Mouse (Mus musculus): ENCODE measurements around the gene 2900026A02Rik. TPM values are rescaled to one million over a fixed set of nuclear protein-coding genes. Genes with fewer than 3 reads are reported as not detected.
A peak's percentile ranks its signal among the peaks of the same experiment; 100 is the strongest.

The 2900026A02Rik gene
- polyA plus RNA-seq, 1 experiment from 2014 or later, result 4.5 TPM

- under 1% methylated on average over 43 of the region's 43 CpGs for WGBS
- H3K27me3 ChIP-seq (ENCODE audit: poor library complexity, severe bottlenecking), result peaks cover 48% of the 10 kb centered on the region
- H3K4me3 ChIP-seq, result peak overlapping the region; percentile 59
- H3K9me3 ChIP-seq, result peaks cover 5% of the 10 kb centered on the region; the same call in 1 of the 2 replicates
- DNase-seq (ENCODE audit: extremely low spot score, low spot score), result peak; percentile 46
- H3K27ac ChIP-seq, result peak overlapping the region; percentile 95
- H3K36me3 ChIP-seq (replicated peaks), result no peaks in the 10 kb centered on the region
- peaks cover 60% of the 10 kb centered on the region for H3K4me1 ChIP-seq
These were observed 82.5 kb downstream of the 2900026A02Rik start for GRCm38 (mm10) chr5:113138319-113139063.

- H3K27me3 ChIP-seq (ENCODE audit: poor library complexity, severe bottlenecking), result peaks cover 48% of the 10 kb centered on the region
- WGBS, result 8% methylated on average over 36 of the region's 36 CpGs
These were observed 83.2 kb downstream of the 2900026A02Rik start for GRCm38 (mm10) chr5:113137691-113138318.

GRCm38 (mm10) chr5:113136951-113137487 is 84.0 kb downstream of the 2900026A02Rik start:
- WGBS, result 76% methylated on average over 13 of the region's 13 CpGs
- Histone ChIP-seq H3K36me3 (replicated peaks) (no peaks in the 10 kb centered on the region), H3K4me3 (peak overlapping the region; percentile 59; the same call in 1 of the 2 replicates), H3K9me3 (peaks cover 5% of the 10 kb centered on the region; the same call in 1 of the 2 replicates), H3K4me1 (peaks cover 75% of the 10 kb centered on the region), H3K27me3 (ENCODE audit: poor library complexity, severe bottlenecking) (peaks cover 48% of the 10 kb centered on the region), H3K27ac (peak overlapping the region; percentile 95)
- DNase-seq (ENCODE audit: extremely low spot score, low spot score), result no peak

More at GRCm38 (mm10) chr5:113137691-113138318, 83.2 kb downstream of the 2900026A02Rik start:
- H3K27ac ChIP-seq, result peak overlapping the region; percentile 95
- peaks cover 5% of the 10 kb centered on the region; the same call in 1 of the 2 replicates for H3K9me3 ChIP-seq
- H3K36me3 ChIP-seq (replicated peaks), result no peaks in the 10 kb centered on the region
- DNase-seq (ENCODE audit: extremely low spot score, low spot score), result no peak
- H3K4me3 ChIP-seq, result peak overlapping the region; percentile 59
- H3K4me1 ChIP-seq, result peaks cover 67% of the 10 kb centered on the region

GRCm38 (mm10) chr5:113135513-113135912 is 85.5 kb downstream of the 2900026A02Rik start:
- Histone ChIP-seq H3K4me1 (peaks cover 80% of the 10 kb centered on the region), H3K27ac (peak overlapping the region; percentile 95), H3K27me3 (ENCODE audit: poor library complexity, severe bottlenecking) (peaks cover 47% of the 10 kb centered on the region), H3K4me3 (no peak overlapping the region), H3K9me3 (peaks cover under 1% of the 10 kb centered on the region; the same call in 1 of the 2 replicates), H3K36me3 (replicated peaks) (no peaks in the 10 kb centered on the region)
- WGBS, result 45% methylated on average over 10 of the region's 10 CpGs
- DNase-seq (ENCODE audit: extremely low spot score, low spot score), result no peak

- Histone ChIP-seq H3K27ac (peak overlapping the region; percentile 95), H3K4me3 (no peak overlapping the region), H3K4me1 (peaks cover 75% of the 10 kb centered on the region), H3K27me3 (ENCODE audit: poor library complexity, severe bottlenecking) (peaks cover 32% of the 10 kb centered on the region), H3K36me3 (replicated peaks) (no peaks in the 10 kb centered on the region), H3K9me3 (no peaks in the 10 kb centered on the region)
- 92% methylated on average over 19 of the region's 19 CpGs for whole genome bisulfite sequencing
- no peak for DNase-seq (ENCODE audit: extremely low spot score, low spot score)
These were observed 87.0 kb downstream of the 2900026A02Rik start for GRCm38 (mm10) chr5:113133722-113134710.

GRCm38 (mm10) chr5:113133080-113133491 is 88.0 kb downstream of the 2900026A02Rik start:
- no peaks in the 10 kb centered on the region for H3K9me3 ChIP-seq
- WGBS, result 6% methylated on average over 9 of the region's 9 CpGs
- peak; percentile 70 for DNase-seq (ENCODE audit: extremely low spot score, low spot score)
- H3K4me1 ChIP-seq, result peaks cover 70% of the 10 kb centered on the region
- peaks cover 23% of the 10 kb centered on the region for H3K27me3 ChIP-seq (ENCODE audit: poor library complexity, severe bottlenecking)
- peak overlapping the region; percentile 7 for H3K4me3 ChIP-seq
- no peaks in the 10 kb centered on the region for H3K36me3 ChIP-seq (replicated peaks)
- peak overlapping the region; percentile 95 for H3K27ac ChIP-seq

- no peaks in the 10 kb centered on the region for H3K36me3 ChIP-seq (replicated peaks)
- DNase-seq (ENCODE audit: extremely low spot score, low spot score), result peak; percentile 47
- H3K4me1 ChIP-seq, result peaks cover 70% of the 10 kb centered on the region
- WGBS, result 39% methylated on average over 13 of the region's 13 CpGs
- H3K27ac ChIP-seq, result peak overlapping the region; percentile 95
- H3K9me3 ChIP-seq, result no peaks in the 10 kb centered on the region
- peaks cover 19% of the 10 kb centered on the region for H3K27me3 ChIP-seq (ENCODE audit: poor library complexity, severe bottlenecking)
- peak overlapping the region; percentile 7; the same call in 1 of the 2 replicates for H3K4me3 ChIP-seq
These were observed 88.4 kb downstream of the 2900026A02Rik start for GRCm38 (mm10) chr5:113132635-113133041.

GRCm38 (mm10) chr5:113128426-113128825 is 92.6 kb downstream of the 2900026A02Rik start:
- no peaks in the 10 kb centered on the region for H3K27me3 ChIP-seq (ENCODE audit: poor library complexity, severe bottlenecking)
- 75% methylated on average over 4 of the region's 4 CpGs for WGBS
- peak overlapping the region; percentile 73; the same call in 1 of the 2 replicates for H3K27ac ChIP-seq
- peaks cover 4% of the 10 kb centered on the region; the same call in 1 of the 2 replicates for H3K9me3 ChIP-seq
- DNase-seq (ENCODE audit: extremely low spot score, low spot score), result no peak
- peaks cover 43% of the 10 kb centered on the region for H3K4me1 ChIP-seq
- H3K4me3 ChIP-seq, result no peak overlapping the region
- H3K36me3 ChIP-seq (replicated peaks), result no peaks in the 10 kb centered on the region

- Histone ChIP-seq H3K4me3 (no peak overlapping the region), H3K27ac (0 out of 2 replicates have a peak overlapping the region, but pooled peaks have one; percentile 30), H3K27me3 (ENCODE audit: poor library complexity, severe bottlenecking) (no peaks in the 10 kb centered on the region), H3K36me3 (replicated peaks) (no peaks in the 10 kb centered on the region), H3K4me1 (peaks cover 39% of the 10 kb centered on the region), H3K9me3 (peaks cover 4% of the 10 kb centered on the region; the same call in 1 of the 2 replicates)
- 94% methylated on average over 12 of the region's 12 CpGs for WGBS
- no peak for DNase-seq (ENCODE audit: extremely low spot score, low spot score)
These were observed 94.6 kb downstream of the 2900026A02Rik start for GRCm38 (mm10) chr5:113126476-113126875.

GRCm38 (mm10) chr5:113123693-113124092 is 97.3 kb downstream of the 2900026A02Rik start:
- no peak overlapping the region for H3K4me3 ChIP-seq

GRCm38 (mm10) chr5:113122326-113123054 is 98.5 kb downstream of the 2900026A02Rik start:
- peaks cover 61% of the 10 kb centered on the region for H3K4me1 ChIP-seq
- no peaks in the 10 kb centered on the region for H3K27me3 ChIP-seq (ENCODE audit: poor library complexity, severe bottlenecking)
- H3K9me3 ChIP-seq, result peaks cover 4% of the 10 kb centered on the region; the same call in 1 of the 2 replicates
- no peak overlapping the region for H3K4me3 ChIP-seq
- H3K27ac ChIP-seq, result no peak overlapping the region
- whole genome bisulfite sequencing, result 55% methylated on average over 12 of the region's 12 CpGs
- H3K36me3 ChIP-seq (replicated peaks), result no peaks in the 10 kb centered on the region
- no peak for DNase-seq (ENCODE audit: extremely low spot score, low spot score)

More at GRCm38 (mm10) chr5:113123693-113124092, 97.3 kb downstream of the 2900026A02Rik start:
- Histone ChIP-seq H3K4me1 (peaks cover 65% of the 10 kb centered on the region), H3K9me3 (peaks cover 4% of the 10 kb centered on the region; the same call in 1 of the 2 replicates), H3K27ac (no peak overlapping the region), H3K36me3 (replicated peaks) (no peaks in the 10 kb centered on the region), H3K27me3 (ENCODE audit: poor library complexity, severe bottlenecking) (no peaks in the 10 kb centered on the region)
- WGBS, result 86% methylated on average over 10 of the region's 10 CpGs
- no peak for DNase-seq (ENCODE audit: extremely low spot score, low spot score)

All from forebrain, embryonic 10.5 days (tissue).